Mouse (Mus musculus) olfactory bulb, adult 2 months (tissue): ENCODE data around the gene Shroom3.

ENCODE experiments used
- CTCF ChIP-seq: fragments of 200-500 bp; IDR thresholded peaks from 2 replicates; pipeline ENCODE4 v1.5.1; 2012; ENCODE audit warnings: low read depth, mild to moderate bottlenecking, low read length, moderate library complexity; ENCODE audit not compliant: insufficient read depth
- POLR2A ChIP-seq: fragments of 200-500 bp; IDR thresholded peaks from 2 replicates; pipeline ENCODE4 v1.6.1; 2012; ENCODE audit warnings: mild to moderate bottlenecking, low read depth, low read length, moderate library complexity; ENCODE audit not compliant: insufficient read depth

DNA sequence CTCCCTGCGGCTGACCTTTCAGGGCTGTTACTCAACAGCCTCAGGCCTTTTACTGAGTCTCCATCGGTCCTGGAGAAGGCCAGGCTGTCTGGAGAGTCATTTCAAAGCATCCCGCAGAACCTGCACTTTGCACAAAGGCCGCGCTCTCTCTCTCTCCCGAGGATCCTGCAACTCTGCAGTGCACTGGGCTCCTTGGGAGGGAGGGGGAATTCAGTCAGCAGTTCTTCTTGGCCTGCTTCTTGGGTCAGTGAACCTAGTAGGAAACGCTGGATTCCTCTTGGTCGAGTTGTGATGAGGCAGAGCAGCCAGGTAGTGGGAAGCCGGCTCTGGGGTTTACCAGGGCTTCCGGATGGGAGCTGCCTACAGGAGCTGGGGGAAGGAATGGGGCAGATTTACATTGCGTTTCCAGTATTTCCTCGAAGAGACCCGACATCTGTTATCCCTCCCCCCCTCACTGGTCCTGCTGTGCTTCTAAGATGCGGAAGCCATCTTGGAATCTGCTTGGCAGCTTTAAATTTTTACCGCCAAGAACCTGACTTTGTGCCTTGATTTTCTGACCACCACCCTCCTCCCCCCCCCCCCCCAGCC is 305.6 kb downstream of the Shroom3 start:
- TF ChIP-seq CTCF (no peak), POLR2A (no peak)
